Mouse (Mus musculus) limb, embryonic 11.5 days (tissue): ENCODE data around the gene Crisp4. TPM values are rescaled to one million over a fixed set of nuclear protein-coding genes. Genes with fewer than 3 reads are reported as not detected.

Experiments used
- ATAC-seq: fragments of 200-750 bp; cut with Nextera tagmentation; 2 replicates; pipeline ENCODE4 v1.8.0; 2017; ENCODE audit warnings: low read depth; ENCODE audit not compliant: insufficient number of reproducible peaks, low FRiP score, low TSS enrichment
- DNase-seq: peaks from one replicate; pipeline ENCODE4 v3.0.0-alpha.2; 2015; ENCODE audit warnings: low spot score
- H3K27ac ChIP-seq: fragments of 300-500 bp; sonication (generic); replicated peaks from 2 replicates; pipeline ENCODE4 v1.5.1; 2014; ENCODE audit warnings: low read depth, mild to moderate bottlenecking, low read length
- H3K27me3 ChIP-seq: fragments of 300-500 bp; sonication (generic); 2 replicates; pipeline ENCODE4 v1.6.1; 2014; ENCODE audit warnings: mild to moderate bottlenecking, low read length, mixed read lengths; ENCODE audit not compliant: control insufficient read depth, insufficient read depth
- H3K36me3 ChIP-seq: fragments of 300-500 bp; sonication (generic); 2 replicates; pipeline ENCODE4 v1.6.1; 2014; ENCODE audit warnings: mild to moderate bottlenecking, low read length, moderate library complexity, mixed read lengths; ENCODE audit not compliant: control insufficient read depth, insufficient read depth
- H3K4me1 ChIP-seq: fragments of 300-500 bp; sonication (generic); 2 replicates; pipeline ENCODE4 v1.6.1; 2014; ENCODE audit warnings: low read length, mixed read lengths; ENCODE audit not compliant: control insufficient read depth, insufficient read depth
- H3K4me2 ChIP-seq: fragments of 300-500 bp; sonication (generic); 2 replicates; pipeline ENCODE4 v1.6.1; 2014; ENCODE audit warnings: low read depth, mild to moderate bottlenecking, moderate library complexity; ENCODE audit not compliant: severe bottlenecking
- H3K4me3 ChIP-seq: fragments of 300-500 bp; sonication (generic); 2 replicates; pipeline ENCODE4 v1.5.1; 2014; ENCODE audit warnings: low read depth, low read length
- H3K9ac ChIP-seq: fragments of 300-500 bp; sonication (generic); 2 replicates; pipeline ENCODE4 v1.6.1; 2014; ENCODE audit warnings: mild to moderate bottlenecking, low read length
- H3K9me3 ChIP-seq: fragments of 300-500 bp; sonication (generic); 2 replicates; pipeline ENCODE4 v1.6.1; 2016; ENCODE audit warnings: low read length; ENCODE audit not compliant: control insufficient read depth
- WGBS: fragments of 180-500 bp; shearing (Covaris S2); extraction: QIAGEN DNeasy Blood & Tissue Kit; methylation state at CpG from one replicate; pipeline ENCODE4 v1.1.7; 2014; 5-methylcytosine and 5-hydroxymethylcytosine counted together
- polyA plus RNA-seq: library from polyadenylated mRNA; unstranded; fragments of >200 nt; fragmentation: Nextera tagmentation; extraction: Ambion mirVana; gene quantifications from 2 replicates; pipeline ENCODE4 v1.2.1, GENCODE M21; 2014

Gene Crisp4
- polyA plus RNA-seq, result not detected in 2 replicates

- Histone ChIP-seq H3K27ac (no peak within 1 kb of the TSS), H3K9me3 (no peaks in the 10 kb centered on the region), H3K9ac (no peak within 1 kb of the TSS), H3K4me2 (no peak within 1 kb of the TSS), H3K4me3 (no peak within 1 kb of the TSS), H3K36me3 (no peaks in the 10 kb centered on the region), H3K4me1 (no peaks in the 10 kb centered on the region), H3K27me3 (no peaks in the 10 kb centered on the region)
- WGBS, result 68% methylated on average over 3 of the region's 3 CpGs
- DNase-seq (no peak), ATAC-seq (no peak)
These were observed at the start of gene Crisp4 for GRCm38 (mm10) chr1:18145802-18146201. TSS of gene Crisp4 (minus strand) at chr1:18145902.

GRCm38 (mm10) chr1:18191719-18192118 lies 46.0 kb upstream of the Crisp4 start:
- no peak for DNase-seq
- ATAC-seq, result no peak
- WGBS, result 18% methylated on average over 4 of the region's 4 CpGs
- no peaks in the 10 kb centered on the region for H3K9me3 ChIP-seq
- H3K4me3 ChIP-seq, result no peak overlapping the region
- H3K27ac ChIP-seq, result no peak overlapping the region
- H3K4me1 ChIP-seq, result no peaks in the 10 kb centered on the region
- no peaks in the 10 kb centered on the region for H3K36me3 ChIP-seq
- no peak overlapping the region for H3K9ac ChIP-seq
- no peak overlapping the region for H3K4me2 ChIP-seq
- no peaks in the 10 kb centered on the region for H3K27me3 ChIP-seq

- WGBS, result 0% methylated on average over 1 of the region's 1 CpGs
- Histone ChIP-seq H3K27me3 (no peaks in the 10 kb centered on the region), H3K9ac (no peak overlapping the region), H3K4me2 (no peak overlapping the region), H3K4me1 (no peaks in the 10 kb centered on the region), H3K9me3 (no peaks in the 10 kb centered on the region), H3K27ac (no peak overlapping the region), H3K4me3 (no peak overlapping the region), H3K36me3 (no peaks in the 10 kb centered on the region)
- no peak for DNase-seq
- ATAC-seq, result no peak
These were observed 45.3 kb upstream of the Crisp4 start for GRCm38 (mm10) chr1:18190714-18191712.

- H3K27ac ChIP-seq, result no peak overlapping the region
- ATAC-seq (no peak), DNase-seq (no peak)
- WGBS, result 91% methylated on average over 3 of the region's 3 CpGs
- H3K9me3 ChIP-seq, result no peaks in the 10 kb centered on the region
- no peak overlapping the region for H3K4me2 ChIP-seq
- no peaks in the 10 kb centered on the region for H3K36me3 ChIP-seq
- no peaks in the 10 kb centered on the region for H3K27me3 ChIP-seq
- H3K4me3 ChIP-seq, result no peak overlapping the region
- H3K4me1 ChIP-seq, result no peaks in the 10 kb centered on the region
- H3K9ac ChIP-seq, result no peak overlapping the region
These were observed 35.5 kb upstream of the Crisp4 start for GRCm38 (mm10) chr1:18181167-18181566.

DNA sequence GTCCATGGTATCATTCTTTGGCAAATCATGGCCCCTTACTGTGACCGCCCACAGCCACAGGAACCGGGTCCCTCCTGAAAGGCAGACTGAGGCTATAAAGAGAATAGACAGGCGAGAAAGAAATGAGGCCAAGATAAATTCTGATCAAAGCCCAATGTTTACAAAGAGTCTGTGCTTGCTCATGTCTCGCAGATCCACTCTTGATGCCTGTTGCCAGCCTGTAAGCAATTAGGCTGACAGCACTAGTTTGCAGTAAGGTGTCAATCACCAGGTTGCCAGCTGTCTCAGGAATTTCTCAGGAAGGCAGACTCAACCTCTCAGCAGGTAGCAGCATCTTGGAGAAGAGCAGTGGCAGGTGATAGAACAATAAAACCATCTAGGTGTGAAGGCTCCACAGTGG lies 24.9 kb upstream of the Crisp4 start:
- H3K4me3 ChIP-seq, result no peak overlapping the region
- H3K27me3 ChIP-seq, result no peaks in the 10 kb centered on the region
- WGBS, result 60% methylated on average over 4 of the region's 4 CpGs
- no peak overlapping the region for H3K27ac ChIP-seq
- no peaks in the 10 kb centered on the region for H3K4me1 ChIP-seq
- H3K9me3 ChIP-seq, result no peaks in the 10 kb centered on the region
- DNase-seq (no peak), ATAC-seq (no peak)
- no peaks in the 10 kb centered on the region for H3K36me3 ChIP-seq
- H3K9ac ChIP-seq, result no peak overlapping the region
- H3K4me2 ChIP-seq, result no peak overlapping the region

GRCm38 (mm10) chr1:18168261-18168660 lies 22.6 kb upstream of the Crisp4 start:
- no peaks in the 10 kb centered on the region for H3K36me3 ChIP-seq
- no peaks in the 10 kb centered on the region for H3K27me3 ChIP-seq
- no peaks in the 10 kb centered on the region for H3K9me3 ChIP-seq
- no peak overlapping the region for H3K4me3 ChIP-seq
- WGBS, result 63% methylated on average over 1 of the region's 1 CpGs
- ATAC-seq, result no peak
- DNase-seq, result no peak
- no peak overlapping the region for H3K4me2 ChIP-seq
- no peaks in the 10 kb centered on the region for H3K4me1 ChIP-seq
- no peak overlapping the region for H3K9ac ChIP-seq
- no peak overlapping the region for H3K27ac ChIP-seq

GRCm38 (mm10) chr1:18159082-18159481 lies 13.4 kb upstream of the Crisp4 start:
- DNase-seq, result no peak
- Histone ChIP-seq H3K4me2 (no peak overlapping the region), H3K4me3 (no peak overlapping the region), H3K27ac (no peak overlapping the region), H3K27me3 (no peaks in the 10 kb centered on the region), H3K9ac (no peak overlapping the region), H3K4me1 (no peaks in the 10 kb centered on the region), H3K36me3 (no peaks in the 10 kb centered on the region), H3K9me3 (no peaks in the 10 kb centered on the region)
- ATAC-seq, result no peak
- 86% methylated on average over 6 of the region's 6 CpGs for WGBS

DNA sequence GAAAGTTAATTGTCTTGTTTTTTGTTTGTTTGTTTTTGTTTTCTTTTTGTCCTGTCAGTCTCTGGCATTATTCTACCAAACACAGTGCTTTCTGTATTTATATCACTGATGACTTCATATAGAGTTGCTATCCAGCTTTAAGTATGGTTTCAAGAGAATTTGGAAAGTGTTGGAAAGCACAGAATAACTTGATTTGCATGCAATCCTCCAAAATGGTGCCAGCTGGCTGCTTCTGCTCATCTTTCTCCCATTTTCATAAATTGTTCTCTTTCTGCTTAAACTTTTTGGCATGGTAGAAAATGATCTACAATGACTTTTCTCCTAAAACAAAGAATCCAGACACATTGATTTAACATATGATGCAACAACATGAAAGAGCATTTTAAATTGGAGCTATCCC lies 2.5 kb upstream of the Crisp4 start:
- Histone ChIP-seq H3K4me2 (no peak overlapping the region), H3K4me3 (no peak overlapping the region), H3K4me1 (no peaks in the 10 kb centered on the region), H3K9ac (no peak overlapping the region), H3K27ac (no peak overlapping the region), H3K36me3 (no peaks in the 10 kb centered on the region), H3K27me3 (no peaks in the 10 kb centered on the region), H3K9me3 (no peaks in the 10 kb centered on the region)
- ATAC-seq, result no peak
- no peak for DNase-seq
